Mouse (Mus musculus): ENCODE data around the gene Vav1.

Gene Vav1

DNA sequence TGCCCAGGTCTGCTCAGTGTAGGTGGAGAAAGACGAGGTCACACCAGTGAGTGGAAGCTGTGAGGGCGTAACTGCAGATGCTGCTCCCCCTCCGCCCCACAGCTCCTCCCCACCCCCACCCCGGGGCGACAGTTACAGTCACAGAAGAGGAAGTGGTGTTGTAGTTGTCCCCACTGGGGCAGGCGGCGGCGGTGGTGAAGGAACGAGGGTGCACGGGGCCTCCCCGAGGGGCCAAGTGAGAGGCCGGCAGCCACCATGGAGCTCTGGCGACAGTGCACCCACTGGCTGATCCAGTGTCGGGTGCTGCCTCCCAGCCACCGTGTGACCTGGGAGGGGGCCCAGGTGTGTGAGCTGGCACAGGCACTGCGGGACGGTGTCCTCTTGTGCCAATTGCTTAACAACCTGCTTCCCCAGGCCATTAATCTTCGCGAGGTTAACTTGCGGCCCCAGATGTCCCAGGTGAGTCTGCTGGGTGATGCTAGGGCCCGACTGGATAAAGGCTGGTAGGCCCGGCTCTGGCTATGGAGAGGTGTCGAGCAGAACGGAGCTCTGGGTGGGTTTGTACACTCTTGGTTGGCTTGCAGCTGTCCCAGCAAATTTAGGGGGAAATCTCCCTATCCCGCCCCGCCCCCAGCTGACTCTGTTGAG is at the start of gene Vav1:
Vav1 (plus strand) TSS at position 158 of the 648 bp plus-strand sequence.
- DNase-seq (ENCODE audit: low spot score): peak; percentile 65

DNA sequence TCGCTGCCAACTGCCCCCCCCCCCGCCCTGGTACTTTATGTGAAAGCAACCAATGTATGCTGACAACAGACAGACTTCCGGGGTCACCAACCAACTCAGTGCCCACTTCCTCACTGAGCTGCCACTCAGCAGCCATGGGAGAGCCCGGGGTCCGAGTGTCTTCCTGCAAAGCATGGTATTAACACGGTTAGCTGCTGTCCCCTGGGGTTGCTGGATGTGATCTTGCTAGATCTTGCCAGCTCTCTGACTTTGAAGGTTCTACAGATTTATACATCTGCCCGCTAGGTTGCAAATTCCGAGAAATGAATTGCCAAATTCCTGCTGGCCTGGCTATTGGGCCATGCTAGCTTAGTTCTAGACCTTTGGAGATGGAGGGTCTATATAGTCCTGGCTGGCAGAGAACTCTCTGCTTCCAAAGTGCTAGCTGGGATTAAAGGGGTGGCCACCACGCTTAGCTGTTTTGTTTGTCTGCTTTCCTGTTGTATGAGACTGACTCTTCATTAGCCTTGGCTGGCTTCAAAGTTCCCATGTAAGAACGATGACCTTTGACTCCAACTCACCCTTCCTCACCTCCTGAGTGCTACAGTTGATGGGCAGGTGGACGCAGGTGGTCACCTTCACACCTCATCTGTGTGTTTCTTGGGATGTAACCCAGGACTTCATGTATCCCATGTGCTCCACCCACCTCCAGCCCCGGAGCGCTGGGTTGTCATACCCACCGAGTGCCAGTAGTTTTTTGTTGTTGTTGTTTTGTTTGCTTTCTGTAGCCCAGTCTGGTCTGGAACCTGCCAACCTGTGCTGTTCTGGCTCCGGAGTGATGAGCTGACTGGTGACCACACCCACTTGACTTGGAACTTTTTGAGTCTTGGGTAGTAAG is 48.8 kb upstream of the Vav1 start:
- DNase-seq (ENCODE audit: low spot score): no peak

DNA sequence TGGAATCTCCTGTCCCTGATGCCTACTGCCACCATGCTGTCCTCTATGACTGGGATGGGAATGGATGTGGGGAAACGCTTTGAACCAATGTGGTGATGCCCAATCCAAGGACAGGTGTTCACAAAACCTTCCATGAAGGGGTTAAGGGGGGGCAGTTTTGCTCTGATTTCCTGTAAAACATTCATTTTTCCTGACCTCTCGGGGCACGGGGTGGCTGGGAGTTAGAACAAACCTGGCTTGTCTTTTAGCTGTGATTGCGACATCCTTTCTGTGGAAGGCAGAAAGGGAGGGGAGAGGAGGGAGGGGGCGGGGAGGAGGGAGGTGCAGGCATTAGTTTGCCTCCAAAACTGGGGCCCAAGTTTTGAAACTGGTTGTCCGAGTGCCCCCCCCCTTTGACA is 48.2 kb upstream of the Vav1 start:
- peak; percentile 60 for DNase-seq (ENCODE audit: low spot score)

DNA sequence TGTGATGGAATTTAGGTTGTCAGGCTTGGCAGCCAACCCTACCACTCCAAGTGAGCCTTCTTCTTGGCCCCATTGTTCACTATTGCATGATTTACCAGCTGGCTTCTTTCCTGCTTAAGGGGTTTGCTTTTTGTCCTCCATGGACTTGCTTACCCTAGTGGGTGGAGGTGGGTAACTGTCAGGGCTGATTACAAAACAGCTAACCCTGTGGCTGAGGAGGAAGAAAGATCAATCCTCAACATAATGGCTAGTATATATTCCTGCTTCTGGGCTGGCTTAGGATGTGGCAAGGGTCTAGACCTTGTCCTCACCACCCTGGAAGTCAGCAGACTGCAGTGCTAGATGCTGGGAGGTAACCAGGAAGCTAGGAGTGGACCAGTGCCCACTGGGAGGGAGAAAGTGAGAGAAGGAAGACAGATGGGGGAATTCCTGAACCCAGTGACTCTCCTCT is 47.6 kb upstream of the Vav1 start:
- DNase-seq (ENCODE audit: low spot score): peak; percentile 38

DNA sequence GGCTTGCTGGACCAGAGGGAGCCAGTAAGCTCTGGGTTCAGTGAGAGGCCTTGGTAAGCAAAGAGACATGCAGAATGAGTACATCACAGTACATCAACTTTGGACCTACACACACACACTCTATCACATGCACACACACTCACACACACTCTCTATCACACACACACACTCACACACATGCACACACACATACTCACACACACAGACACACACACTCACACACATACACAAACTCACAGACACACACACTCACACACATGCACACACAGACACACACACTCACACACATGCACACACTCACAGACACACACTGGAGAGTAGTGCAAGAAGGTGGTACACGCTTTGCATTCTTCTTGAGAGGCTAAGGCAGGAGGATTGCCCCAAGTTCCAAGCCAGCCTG is 46.7 kb upstream of the Vav1 start:
- no peak for DNase-seq (ENCODE audit: low spot score)

DNA sequence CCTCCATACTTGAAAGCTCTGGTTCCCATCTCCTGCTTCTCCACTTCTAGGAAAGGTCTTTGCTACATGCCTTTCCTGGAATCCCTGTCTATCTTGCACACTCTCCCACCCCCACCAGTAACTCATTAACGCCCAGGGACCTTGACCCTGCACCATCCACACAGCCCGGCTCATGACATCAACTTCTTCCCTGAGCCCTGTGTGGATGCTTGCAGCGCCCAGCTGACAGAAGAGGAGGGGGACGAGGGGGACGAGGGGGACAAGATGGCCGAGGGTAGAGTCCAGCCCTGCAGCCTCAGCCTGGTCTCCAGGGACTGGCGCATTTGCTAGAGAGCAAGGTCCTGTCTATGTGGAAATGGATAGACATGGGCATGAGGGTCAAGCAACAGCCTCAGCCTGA is 45.9 kb upstream of the Vav1 start:
- no peak for DNase-seq (ENCODE audit: low spot score)

DNA sequence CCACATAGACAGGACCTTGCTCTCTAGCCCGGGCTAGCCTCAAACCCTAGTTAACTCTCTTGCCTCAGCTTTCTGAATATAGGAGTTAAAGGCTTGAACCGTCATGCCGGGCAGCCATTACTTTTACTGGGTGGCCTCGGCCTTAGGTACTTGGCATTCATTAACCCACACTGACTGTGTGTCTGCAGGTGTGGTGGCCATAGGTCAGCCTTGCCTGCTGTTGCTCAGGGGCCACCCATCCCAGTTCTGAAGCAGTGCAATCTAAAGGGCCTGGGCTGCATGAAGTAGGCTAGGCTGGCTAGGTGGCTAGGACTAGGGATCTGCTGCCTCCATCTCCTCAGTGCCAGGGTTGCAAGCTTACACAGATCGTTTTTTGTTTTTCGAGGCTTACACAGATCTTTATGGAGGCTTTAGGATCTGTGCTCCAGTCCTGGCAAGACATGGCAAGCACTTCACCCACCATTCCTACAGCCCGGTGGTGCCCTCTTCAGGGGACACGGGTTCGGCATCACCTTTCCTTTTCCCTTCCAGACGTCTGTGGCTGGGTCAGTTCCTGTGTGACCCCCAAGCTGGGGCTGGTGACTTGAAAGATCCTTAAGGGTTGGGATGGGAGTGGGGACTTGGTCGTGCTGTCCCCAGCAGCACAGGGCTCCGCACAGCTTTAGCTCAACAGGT is 44.5 kb upstream of the Vav1 start:
- no peak for DNase-seq (ENCODE audit: low spot score)

DNA sequence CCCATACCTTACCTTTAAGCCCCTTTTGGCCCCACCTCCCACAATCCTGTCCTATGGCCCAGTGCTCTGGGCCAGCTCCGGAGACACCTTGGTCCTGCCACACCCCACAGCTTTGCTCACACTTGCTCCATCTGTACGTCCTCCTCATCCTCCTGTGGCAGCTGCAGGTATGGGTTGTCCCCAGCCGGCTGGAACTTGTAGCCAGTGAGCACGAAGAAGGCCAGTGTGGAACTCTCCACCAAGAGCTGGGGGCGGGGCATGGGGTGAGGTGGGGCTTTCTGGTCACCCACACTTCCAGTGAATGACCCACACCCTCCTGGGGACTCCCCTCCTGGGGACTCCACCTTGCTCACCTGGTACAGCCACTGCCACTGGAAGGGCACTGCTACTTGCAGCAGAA is 43.1 kb upstream of the Vav1 start:
- no peak for DNase-seq (ENCODE audit: low spot score)

DNA sequence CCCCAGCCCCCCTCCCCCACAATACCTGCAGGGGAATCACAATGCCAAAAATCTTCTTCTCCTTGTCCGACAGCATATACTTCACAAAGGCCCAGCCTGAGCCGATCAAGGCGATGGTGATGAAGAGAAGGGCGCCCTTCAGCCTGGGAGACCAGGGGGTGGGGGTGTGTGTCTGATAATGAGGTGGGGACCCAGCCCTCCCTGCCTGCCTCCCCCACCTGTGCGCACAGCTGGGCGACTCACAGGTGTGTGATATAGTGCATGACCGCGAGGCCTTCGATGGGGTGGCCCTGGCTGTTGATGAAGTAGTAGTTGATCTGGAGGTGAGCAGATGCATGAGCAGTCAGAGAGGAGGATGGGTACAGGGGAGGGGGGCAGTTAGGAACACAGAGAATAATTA is 41.7 kb upstream of the Vav1 start:
- no peak for DNase-seq (ENCODE audit: low spot score)

DNA sequence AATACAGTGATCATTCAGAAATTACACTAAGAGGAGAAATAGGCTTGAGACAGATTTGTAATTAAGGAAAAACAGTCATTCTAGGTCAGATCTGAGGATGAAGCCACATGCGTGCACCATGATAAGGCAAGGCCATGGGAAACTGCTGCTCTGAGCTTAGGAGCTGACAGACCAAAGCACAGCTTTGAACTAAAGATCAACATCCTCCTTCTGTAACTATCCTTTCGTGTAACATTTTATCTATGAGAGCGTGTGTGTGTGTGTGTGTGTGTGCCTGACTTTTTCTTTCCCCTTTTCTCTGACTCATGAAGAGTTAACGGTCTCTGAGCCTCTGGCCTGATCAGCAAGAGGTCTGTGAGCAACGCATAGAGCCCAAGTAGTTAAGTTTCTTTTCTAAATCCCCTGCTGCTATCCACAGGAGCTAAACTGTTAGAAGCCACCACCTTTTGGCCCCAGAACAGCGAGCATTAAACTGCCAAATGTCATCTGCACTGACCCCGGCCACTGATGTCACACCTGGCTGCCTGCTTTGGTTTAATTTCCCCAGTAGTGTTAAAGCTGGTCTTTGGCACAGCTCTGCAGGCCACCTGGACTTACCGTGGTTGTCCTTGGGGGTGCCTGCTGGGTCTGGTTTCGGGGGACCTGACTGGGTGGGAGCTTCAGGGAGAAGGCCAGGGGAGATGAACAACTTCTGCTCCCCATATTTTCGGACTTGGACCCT is 35.1 kb upstream of the Vav1 start:
- DNase-seq (ENCODE audit: low spot score): no peak

DNA sequence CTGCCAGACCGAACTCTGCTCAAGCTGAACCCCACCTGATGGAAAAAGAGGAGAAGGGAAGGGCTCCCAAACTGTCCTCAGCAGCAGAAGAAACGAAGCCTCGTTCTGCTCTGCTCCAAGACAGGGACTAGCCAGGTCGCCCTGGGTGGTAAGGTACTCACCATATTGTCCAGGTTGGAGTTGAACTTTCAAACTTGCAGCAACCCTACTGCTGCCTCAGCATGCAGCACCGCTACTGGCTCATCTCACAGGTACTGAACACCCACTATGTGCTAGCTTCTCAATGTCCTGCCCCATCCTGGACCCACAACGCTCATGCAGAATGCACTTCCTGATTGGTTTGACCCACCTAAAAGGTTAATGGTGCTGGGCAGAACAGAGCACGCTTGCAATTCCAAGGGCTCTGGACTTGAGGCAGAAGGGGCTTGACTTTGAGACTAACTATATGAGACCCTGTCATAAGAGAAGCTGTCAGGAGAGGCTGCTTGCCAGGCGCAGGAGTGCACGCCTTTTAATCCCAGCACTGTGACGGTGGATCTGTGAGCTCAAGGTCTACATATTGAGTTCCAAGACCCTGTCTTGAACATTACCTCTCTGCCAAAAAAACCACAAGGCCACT is 33.5 kb upstream of the Vav1 start:
- no peak for DNase-seq (ENCODE audit: low spot score)

DNA sequence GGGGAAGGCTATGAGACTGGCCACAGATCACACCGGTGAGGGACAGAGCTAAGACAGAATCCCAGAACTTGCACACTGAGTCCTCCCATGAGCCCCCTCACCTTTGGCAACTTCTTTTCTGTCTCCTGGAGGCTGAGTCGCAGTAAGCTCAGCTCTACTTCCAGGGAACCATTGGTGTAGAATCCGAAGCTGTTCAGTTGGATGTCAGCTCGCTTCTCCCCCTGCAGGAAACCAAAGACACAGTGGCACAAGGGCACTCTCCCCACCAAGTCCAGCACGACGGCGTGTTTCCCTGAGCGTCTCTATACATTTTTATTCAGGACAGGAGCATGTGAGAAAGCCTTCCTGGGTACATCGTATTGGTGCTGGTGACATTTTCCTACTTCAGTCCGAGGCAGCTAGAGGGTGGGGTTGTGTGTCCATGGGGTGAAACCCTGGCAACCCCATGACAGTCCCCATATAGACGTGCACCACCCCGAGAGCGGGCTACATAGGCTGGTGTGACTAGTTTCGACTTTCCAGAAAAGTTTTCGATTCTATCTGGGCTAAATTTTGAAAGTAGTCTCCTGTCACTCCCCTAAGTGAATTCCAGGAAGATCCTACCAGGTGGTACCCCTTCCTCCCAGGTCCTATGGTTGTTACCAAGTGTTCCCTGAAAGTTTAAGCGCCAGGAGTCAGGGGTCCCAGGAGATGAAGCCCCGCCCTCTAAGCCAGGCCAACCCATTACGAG is 32.1 kb upstream of the Vav1 start:
- no peak for DNase-seq (ENCODE audit: low spot score)

DNA sequence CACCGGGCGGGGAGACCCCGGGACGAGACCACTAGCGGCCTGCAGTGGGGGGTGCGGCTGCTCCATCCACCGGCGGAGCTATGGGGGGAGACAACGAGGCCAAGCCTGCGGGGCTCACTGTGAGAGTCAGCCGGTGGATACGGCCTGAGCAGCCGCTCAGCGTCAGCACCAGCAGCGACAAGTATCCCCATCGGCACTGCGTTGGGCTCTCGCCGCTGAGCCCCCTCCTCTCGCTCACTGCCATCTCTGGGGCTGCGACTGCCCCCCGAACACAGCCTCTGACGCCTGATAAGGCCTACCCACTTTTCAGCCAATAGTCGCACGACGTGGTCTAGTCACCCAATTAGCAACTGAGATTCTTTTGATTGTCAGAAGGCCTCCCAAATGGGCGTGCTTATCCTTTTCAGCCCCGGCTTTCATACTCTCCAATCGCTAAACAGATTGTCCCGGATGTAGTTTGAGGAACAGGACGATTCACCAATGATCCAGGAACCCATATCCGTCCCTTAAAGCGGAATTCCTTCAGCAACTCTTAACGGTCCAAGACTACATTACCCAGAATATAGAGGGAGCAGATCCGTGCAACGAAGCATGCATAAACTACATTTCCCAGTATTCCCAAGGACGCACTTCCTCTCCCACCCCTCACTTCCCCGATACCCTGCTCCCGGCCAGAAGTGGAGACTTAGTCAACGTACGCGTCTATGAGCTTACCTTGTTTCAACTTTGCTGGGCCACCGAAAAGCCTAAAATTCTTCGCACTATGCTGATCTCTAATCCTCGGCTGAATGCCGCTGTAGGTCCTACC is 31.3 kb upstream of the Vav1 start:
- DNase-seq (ENCODE audit: low spot score): peak; percentile 99

DNA sequence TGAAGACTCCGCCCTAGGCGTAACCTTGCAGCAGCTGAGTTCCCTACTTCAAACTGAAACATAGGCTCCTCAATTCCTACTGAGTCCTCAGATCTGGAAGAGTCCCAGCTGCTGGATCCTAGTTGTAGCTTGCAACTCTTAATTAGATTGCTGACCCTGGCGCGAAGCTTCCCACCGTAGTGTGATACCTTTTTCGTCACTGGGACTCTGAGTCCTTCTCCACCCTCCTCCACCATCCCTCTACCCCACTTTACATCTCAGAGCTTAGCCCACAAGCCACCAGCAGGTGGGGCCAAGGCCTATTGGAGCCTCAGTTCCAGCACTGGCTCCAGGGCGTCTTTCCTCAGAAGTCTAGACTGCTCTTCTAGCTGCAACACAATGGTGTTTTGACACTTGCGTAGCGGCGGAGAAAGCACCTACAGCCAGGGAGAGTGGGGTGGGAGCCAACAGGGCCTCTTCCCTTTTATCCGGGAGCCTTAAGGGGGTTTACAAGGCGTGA is 30.6 kb upstream of the Vav1 start, which contains the start of gene Gpr108:
Gpr108 (minus strand) TSS at position 246 of the 499 bp plus-strand sequence.
- DNase-seq (ENCODE audit: low spot score): peak; percentile 93

DNA sequence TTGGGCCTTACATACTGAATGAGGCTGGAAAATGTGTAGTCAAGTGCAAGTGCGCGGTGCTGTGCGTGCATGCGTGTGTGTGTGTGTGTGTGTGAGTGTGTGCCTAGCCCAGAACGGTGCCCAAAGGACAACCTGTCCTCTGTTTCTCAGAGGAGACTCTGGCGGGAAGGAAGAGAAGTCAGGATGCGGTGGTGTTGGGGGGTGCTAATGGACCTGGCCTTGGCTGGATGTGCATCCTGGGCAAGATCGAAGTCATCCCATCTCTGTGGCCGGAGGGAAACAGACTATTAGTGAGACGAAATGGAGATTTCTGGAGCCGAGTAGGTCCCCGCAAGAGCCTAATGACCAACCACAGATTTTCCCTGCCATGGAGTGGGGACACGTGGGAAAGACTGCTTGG is 30.1 kb upstream of the Vav1 start:
- DNase-seq (ENCODE audit: low spot score): no peak

DNA sequence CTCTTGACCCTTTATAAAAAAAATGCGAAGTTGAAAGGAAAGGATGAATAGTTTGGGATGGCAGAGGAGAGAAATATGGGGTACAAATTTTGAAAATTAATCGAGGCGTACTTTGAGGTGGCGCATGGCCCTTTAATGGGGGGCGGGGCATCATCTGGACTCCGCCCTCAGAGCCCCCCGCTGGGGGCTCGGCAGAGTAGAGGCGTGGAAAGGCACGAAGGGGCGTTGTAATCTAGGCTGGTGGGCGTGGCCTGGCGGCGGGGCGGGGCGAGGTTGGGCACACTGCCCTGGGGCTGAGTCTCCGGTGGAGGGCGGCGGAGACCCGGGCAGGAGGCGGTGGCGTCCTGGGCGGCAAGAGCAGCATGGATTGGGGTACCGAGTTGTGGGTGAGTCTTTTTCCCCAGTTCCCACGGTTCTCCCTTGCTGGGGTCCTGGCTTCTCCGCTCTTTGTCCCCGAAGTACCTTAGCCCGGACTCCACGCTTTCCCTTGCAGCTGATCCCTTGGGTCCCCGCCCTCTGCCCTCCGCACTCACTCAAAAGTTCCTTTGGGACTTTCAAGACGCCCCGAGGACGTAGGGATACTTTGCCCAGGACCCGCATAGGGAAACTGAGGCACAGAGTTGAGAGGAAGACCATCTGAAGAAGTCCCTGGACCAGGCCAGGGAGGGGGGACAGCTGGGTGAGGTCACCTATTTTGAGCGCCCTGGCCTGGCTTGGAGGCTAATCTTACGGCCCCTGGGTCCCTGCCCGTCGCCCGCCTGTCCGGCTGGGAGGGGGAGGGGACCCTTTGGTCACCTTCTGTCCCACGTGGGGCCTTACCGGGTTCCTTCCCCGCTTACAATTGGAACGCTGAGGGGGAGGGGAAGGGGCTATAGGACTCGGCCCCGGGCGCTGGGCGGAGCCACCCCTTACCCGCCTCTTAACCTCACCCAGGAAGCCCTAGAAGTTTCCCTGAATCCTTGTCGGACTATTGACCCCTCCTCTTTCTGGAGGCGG is 29.4 kb upstream of the Vav1 start, which contains the start of gene Trip10:
Trip10 (plus strand) TSS at position 270 of the 996 bp plus-strand sequence.
- DNase-seq (ENCODE audit: low spot score): peak; percentile 96

DNA sequence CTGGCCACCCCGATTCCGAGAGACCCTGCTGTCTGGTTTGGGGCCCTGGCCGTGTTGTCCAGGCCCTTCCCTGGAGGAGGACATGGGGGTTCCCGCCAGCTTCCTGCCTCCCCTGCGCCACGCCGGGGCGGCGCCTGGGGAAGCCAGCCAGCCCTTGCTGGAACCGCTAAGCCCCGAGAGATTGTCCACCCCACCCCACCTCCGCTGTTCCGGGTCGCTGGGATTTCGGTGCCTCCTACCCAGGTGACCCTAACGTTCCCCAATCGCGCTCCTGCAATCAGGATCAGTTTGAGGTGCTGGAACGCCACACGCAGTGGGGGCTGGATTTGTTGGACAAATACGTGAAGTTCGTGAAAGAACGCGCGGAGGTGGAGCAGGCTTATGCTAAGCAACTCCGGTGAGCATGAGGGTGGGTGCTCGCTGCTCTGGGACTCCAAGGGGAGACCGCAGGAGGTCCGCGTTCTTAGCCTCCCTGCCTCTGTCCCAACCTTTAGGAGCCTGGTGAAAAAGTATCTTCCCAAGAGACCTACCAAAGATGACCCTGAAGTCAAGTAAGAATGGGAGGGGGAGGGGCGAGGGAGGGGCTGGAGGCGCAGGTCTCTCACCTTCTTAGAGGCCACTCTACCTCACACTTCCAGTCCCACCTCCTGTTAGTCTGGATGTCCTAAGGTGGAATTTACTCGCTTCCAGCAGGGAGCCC is 28.3 kb upstream of the Vav1 start:
- DNase-seq (ENCODE audit: low spot score): peak; percentile 55

DNA sequence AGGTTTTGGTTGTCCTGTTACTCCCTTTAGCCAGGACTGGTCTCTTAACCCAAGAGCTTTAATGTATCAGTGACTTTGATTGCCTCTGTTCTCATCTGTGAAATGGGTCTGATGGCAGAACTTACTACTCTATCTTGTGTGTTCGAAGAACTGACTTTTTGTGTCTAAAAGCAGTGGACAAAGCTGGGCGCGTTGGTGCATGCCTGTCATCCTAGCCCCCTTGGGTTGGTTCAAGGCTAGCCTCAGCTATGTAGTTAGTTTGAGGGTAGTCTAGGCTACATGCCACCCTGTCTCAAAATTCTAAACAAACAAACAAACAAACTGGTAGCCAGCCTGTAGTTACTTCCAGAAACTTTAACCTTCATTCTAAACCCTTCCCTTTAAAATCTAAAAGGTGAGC is 27.5 kb upstream of the Vav1 start:
- DNase-seq (ENCODE audit: low spot score): no peak

All from lung, postnatal 25 days (tissue).